Mouse (Mus musculus) G1E (cell line): ENCODE data around the gene B3gnt8.

ENCODE experiments used
- CTCF ChIP-seq: IDR thresholded peaks from 2 replicates; pipeline ENCODE4 v1.5.1; 2012; ENCODE audit warnings: low read depth, low read length, inconsistent platforms, mixed read lengths
- GATA1 ChIP-seq: IDR thresholded peaks from 2 replicates; pipeline ENCODE4 v1.6.1; 2012; ENCODE audit warnings: borderline replicate concordance, low read length, inconsistent platforms, mixed read lengths
- GATA2 ChIP-seq: IDR thresholded peaks from 2 replicates; pipeline ENCODE4 v1.6.1; 2012; ENCODE audit warnings: low read depth, low read length, inconsistent platforms, borderline replicate concordance
- TAL1 ChIP-seq: conservative IDR thresholded peaks from 2 replicates; pipeline ENCODE4 v1.6.1; 2012; ENCODE audit warnings: low read depth, low read length, inconsistent platforms, mixed read lengths

- TF ChIP-seq GATA1 = no peak
- TF ChIP-seq CTCF = no peak
- no peak for TF ChIP-seq TAL1
- no peak for TF ChIP-seq GATA2
Measured at GRCm38 (mm10) chr7:25627431-25628322, 1.2 kb downstream of the B3gnt8 start.
